Mouse (Mus musculus): ENCODE data around the gene Sart1.

The Sart1 gene

DNA sequence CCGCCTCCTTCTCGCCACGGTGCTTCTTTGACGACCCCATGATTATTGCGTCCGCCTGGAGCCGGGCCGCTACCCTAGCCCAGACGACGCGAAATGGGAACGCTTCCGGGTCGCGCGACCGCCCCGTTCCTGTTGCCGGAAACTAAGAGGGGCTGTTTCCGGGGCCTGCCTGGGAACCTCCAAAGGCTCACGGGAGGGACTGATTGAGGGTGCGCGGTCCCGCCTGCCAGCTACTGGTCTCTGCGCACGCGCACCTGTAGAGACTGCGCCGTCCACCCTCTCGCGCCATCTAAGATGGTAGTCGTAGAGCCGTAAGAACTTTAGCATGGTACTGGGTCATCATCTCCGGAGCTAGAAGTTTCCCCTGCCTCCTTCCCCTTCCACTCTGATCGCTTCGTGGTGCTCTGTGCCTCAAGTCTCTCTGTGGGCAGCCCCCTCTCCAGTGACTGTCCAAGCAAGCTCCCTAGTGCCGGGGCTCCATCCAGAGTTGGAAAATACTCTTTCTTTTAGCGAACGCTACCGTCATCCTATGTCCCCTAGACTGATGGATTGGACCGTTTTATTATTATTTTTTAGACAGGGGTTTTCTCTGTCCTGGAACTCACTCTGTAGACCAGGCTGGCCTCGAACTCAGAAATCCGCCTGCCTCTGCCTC is at the start of gene Sart1:
Gene Sart1, minus strand, starts transcription at position 116 of the 655 bp plus-strand sequence.
- DNase-seq, result peak; percentile 97

DNA sequence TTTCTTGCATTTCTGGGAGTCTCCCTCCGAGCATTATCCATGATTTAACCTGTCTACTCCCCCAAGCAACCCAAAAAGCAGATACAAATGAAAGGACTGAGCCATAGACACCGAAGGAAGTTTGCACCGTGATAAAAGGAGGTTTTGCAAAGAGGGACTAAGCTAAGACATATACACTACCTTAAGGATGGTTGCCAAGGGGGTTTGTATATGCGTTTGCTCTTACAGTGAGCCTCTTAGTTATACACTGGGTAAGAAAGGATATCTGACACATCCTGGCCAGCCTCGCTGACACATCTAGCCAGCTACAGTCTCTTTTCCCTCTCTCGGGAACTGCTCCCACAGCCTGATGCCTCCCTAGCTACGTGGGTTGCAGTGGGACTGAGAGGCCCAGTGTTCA is 45.4 kb upstream of the Sart1 start:
- DNase-seq, result no peak

GRCm38 (mm10) chr19:5432992-5433852 is 44.7 kb upstream of the Sart1 start:
- DNase-seq, result peak; percentile 82

GRCm38 (mm10) chr19:5431911-5432464 is 43.5 kb upstream of the Sart1 start:
- peak; percentile 57 for DNase-seq

- DNase-seq, result no peak
Measured at GRCm38 (mm10) chr19:5430408-5430807, 41.9 kb upstream of the Sart1 start.

DNA sequence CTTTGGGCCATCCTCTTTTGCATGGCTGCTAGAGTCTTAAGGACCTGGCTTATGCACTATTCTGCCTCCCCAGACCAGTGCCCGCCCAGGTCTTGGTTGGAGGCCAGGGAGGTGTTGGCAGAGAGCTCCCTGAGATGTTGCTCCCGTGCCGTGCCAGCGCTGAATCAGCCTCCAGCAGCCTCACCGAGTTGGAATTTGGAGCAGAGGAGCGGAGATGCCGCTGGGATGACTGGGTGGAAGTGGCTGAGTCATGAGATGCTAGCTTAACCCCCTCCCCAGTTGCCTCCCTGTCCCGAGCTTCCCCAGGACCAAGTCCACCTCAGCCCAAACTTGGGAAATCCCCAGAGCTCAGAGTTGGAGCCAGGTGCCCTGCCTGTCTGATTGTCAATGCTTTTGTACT is 41.3 kb upstream of the Sart1 start:
- DNase-seq, result no peak

GRCm38 (mm10) chr19:5429219-5429618 is 40.7 kb upstream of the Sart1 start:
- DNase-seq, result no peak

DNA sequence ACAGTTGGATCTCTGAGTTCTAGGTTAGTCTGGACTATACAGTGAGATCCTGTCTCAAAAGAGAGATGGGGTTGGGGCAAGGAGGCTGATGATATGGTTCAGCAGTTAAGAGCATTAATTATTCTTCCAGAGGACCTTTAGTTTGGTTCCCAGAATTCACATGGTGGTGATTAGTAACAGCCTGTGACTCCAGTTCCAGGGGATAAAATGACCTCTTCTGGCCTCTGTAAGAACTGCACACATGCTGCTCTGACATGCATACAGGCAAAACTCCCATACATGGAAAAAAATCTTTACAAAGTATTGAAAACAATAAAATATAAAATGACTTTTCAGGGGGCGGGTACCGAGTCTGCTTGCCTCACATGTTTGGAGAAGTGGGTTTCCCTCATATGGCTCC is 39.6 kb upstream of the Sart1 start:
- peak; percentile 76 for DNase-seq

- no peak for DNase-seq
Measured at GRCm38 (mm10) chr19:5426640-5427290, 38.3 kb upstream of the Sart1 start.

DNA sequence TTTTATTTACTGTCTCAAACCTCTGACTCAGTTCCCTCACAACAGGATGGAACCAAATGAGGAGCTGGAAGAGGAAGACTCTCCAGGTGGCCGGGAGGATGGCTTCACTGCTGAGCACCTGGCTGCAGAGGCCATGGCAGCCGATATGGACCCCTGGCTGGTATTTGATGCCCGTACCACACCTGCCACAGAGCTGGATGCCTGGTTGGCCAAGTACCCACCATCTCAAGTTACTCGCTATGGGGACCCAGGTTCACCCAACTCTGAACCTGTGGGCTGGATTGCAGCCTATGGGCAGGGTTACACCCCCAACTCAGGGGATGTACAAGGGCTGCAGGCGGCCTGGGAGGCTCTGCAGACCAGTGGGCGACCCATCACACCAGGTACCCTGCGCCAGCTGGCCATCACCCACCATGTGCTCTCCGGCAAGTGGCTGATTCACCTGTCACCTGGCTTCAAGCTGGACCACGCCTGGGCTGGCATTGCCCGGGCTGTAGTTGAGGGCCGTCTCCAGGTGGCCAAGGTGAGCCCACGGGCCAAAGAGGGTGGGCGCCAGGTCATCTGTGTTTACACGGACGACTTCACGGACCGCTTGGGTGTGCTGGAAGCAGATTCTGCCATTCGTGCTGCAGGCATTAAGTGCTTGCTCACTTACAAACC is 37.5 kb upstream of the Sart1 start:
- DNase-seq, result no peak

GRCm38 (mm10) chr19:5424782-5425741 is 36.6 kb upstream of the Sart1 start, which contains the start of the genes Drap1 and AI837181:
Gene Drap1, minus strand, starts transcription at chr19:5424979.
Gene AI837181, plus strand, starts transcription at chr19:5425144.
- peak; percentile 95 for DNase-seq

- DNase-seq, result peak; percentile 90
Measured at GRCm38 (mm10) chr19:5424092-5424781, 35.7 kb upstream of the Sart1 start.

GRCm38 (mm10) chr19:5423561-5423960 is 35.1 kb upstream of the Sart1 start:
- no peak for DNase-seq

DNA sequence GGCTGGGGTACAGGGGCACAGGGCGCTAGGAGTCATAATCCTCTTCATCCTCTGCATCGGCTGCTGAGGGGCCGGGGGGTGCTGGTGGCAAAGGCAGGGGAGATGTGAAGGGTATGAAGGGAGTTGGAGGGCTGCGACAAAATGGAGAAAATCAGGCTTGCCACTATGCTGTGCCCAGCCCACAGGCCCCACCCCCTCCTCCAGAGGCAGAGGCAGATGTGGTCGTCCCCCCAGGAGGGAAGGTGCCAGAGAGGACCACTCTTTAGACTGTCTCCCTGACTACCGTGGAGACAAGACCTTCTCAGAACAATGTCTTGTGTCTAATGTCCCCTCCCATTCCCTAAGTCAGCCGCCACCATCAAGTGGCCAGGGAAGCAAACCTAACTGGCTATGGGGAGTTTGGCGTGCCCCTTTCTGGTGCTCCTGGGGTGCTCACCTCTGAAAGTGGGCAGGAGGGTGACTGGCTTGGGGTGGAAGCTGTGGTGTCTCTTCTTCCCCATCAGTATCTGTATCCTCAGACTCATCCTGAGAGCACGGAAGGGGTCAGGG is 34.5 kb upstream of the Sart1 start:
- peak; percentile 12 for DNase-seq

- DNase-seq, result no peak
Measured at GRCm38 (mm10) chr19:5422267-5422666, 33.8 kb upstream of the Sart1 start.

GRCm38 (mm10) chr19:5421784-5422183 is 33.3 kb upstream of the Sart1 start:
- peak; percentile 1 for DNase-seq

DNA sequence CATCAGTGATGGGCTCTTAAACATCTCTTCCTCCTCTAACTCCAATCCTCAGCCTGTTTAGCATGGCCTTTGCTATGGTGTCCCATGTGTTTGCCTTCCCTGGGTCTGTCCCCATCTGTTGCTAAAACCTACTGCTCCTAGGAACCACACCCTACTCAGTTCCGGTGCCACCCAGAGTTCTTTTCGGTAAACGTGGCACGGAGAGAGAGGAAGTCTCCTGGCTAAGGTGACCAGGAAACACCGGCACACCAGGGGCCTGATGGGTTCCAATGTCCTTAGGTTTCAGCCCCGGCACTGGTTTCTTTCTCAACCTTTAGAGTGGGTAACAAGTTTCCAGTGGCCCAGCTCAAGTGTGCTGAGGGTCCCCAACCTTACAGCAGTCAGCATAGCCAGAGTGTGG is 32.1 kb upstream of the Sart1 start:
- DNase-seq, result no peak

DNA sequence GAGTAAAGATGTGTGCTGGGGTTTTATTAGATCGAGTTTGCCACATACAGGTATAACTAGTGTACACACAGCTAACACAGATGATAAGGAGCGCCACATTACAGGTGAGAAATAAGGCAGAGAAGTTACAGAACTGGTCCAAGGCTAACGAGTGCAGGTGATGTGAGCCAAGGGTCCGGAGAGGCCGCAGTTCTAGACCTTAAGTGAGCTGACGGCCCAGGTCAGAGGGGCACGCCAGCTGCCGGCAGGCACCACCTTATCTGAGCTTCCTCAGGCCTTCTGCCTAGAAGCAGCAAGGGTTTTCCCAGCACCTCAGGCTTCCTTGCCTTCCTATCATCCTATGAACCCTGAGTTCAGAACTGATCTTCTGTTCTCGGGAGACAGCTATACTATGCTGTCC is 31.1 kb upstream of the Sart1 start:
- no peak for DNase-seq

- no peak for DNase-seq
Measured at GRCm38 (mm10) chr19:5418750-5419466, 30.4 kb upstream of the Sart1 start.

- peak; percentile 65 for DNase-seq
Measured at GRCm38 (mm10) chr19:5414534-5414957, 26.0 kb upstream of the Sart1 start.

Measured in lung, postnatal 10 days (tissue).